Mouse (Mus musculus) midbrain, embryonic 11.5 days (tissue): Measurements from ENCODE around the gene Pgbd5. TPM values are rescaled to one million over a fixed set of nuclear protein-coding genes. Genes with fewer than 3 reads are reported as not detected.

Experiments used
- ATAC-seq: fragments of 200-750 bp; cut with Nextera tagmentation; 2 replicates; pipeline ENCODE4 v1.8.0; 2017; ENCODE audit warnings: moderate TSS enrichment, moderate library complexity; ENCODE audit not compliant: low FRiP score
- DNase-seq: peaks from one replicate; pipeline ENCODE4 v3.0.0; 2015; ENCODE audit warnings: low spot score; ENCODE audit errors: missing footprints
- H3K27ac ChIP-seq: fragments of 300-500 bp; sonication (generic); 2 replicates; pipeline ENCODE4 v1.5.1; 2014; ENCODE audit warnings: low read depth, low read length
- H3K27me3 ChIP-seq: fragments of 300-500 bp; sonication (generic); 2 replicates; pipeline ENCODE4 v1.6.1; 2014; ENCODE audit warnings: mild to moderate bottlenecking, low read length, moderate library complexity, mixed read lengths; ENCODE audit not compliant: control insufficient read depth, insufficient read depth
- H3K36me3 ChIP-seq: fragments of 300-500 bp; sonication (generic); 2 replicates; pipeline ENCODE4 v1.6.1; 2014; ENCODE audit warnings: mild to moderate bottlenecking, low read length, moderate library complexity, mixed read lengths; ENCODE audit not compliant: control insufficient read depth, insufficient read depth
- H3K4me1 ChIP-seq: fragments of 300-500 bp; sonication (generic); 2 replicates; pipeline ENCODE4 v1.6.1; 2014; ENCODE audit warnings: low read length; ENCODE audit not compliant: control insufficient read depth, insufficient read depth
- H3K4me2 ChIP-seq: fragments of 300-500 bp; sonication (generic); 2 replicates; pipeline ENCODE4 v1.6.1; 2014; ENCODE audit warnings: mild to moderate bottlenecking, moderate library complexity
- H3K4me3 ChIP-seq: fragments of 300-500 bp; sonication (generic); 2 replicates; pipeline ENCODE4 v1.5.1; 2014; ENCODE audit warnings: low read depth, low read length
- H3K9ac ChIP-seq: fragments of 300-500 bp; sonication (generic); 2 replicates; pipeline ENCODE4 v1.6.1; 2014; ENCODE audit warnings: low read length
- H3K9me3 ChIP-seq: fragments of 300-500 bp; sonication (generic); 2 replicates; pipeline ENCODE4 v1.6.1; 2016; ENCODE audit warnings: low read length; ENCODE audit not compliant: control insufficient read depth
- WGBS: fragments of 180-500 bp; shearing (Covaris S2); extraction: QIAGEN DNeasy Blood & Tissue Kit; methylation state at CpG from one replicate; pipeline ENCODE4 v1.1.7; 2014; 5-methylcytosine and 5-hydroxymethylcytosine counted together
- polyA plus RNA-seq: library from polyadenylated mRNA; unstranded; fragments of >200 nt; fragmentation: Nextera tagmentation; extraction: Ambion mirVana; gene quantifications from 2 replicates; pipeline ENCODE4 v1.2.1, GENCODE M21; 2014

Gene Pgbd5
- polyA plus RNA-seq, 1 experiment from 2014 or later = 4.5 TPM

DNA sequence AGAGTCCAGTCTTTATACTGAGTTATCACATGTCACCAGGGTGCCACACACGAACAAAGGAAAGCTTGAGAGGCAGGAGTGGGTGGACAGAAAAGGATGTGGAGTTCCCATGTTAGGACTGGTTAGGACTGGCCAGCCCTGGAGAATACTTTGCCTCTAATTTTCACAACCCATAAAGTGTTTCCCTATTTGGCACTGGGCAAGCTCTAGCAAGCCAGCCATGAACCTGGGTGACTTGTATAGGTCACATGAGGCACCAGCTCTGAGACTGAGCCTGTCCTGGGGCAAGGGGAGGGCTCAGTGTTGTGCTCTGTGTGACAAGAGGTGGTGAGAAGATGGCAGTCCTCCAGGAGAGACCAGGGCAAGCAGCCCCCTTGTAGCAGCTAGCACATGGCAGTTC lies 91.4 kb downstream of the Pgbd5 start:
- no peak overlapping the region for H3K4me3 ChIP-seq
- H3K4me2 ChIP-seq = no peak overlapping the region
- 67% methylated on average over 1 of the region's 1 CpGs for WGBS
- no peaks in the 10 kb centered on the region for H3K4me1 ChIP-seq
- ATAC-seq (no peak), DNase-seq (no peak)
- no peaks in the 10 kb centered on the region for H3K9me3 ChIP-seq
- H3K27me3 ChIP-seq = no peaks in the 10 kb centered on the region
- H3K9ac ChIP-seq = no peak overlapping the region
- H3K36me3 ChIP-seq = peaks cover 8% of the 10 kb centered on the region; the same call in 1 of the 2 replicates
- H3K27ac ChIP-seq = no peak overlapping the region

DNA sequence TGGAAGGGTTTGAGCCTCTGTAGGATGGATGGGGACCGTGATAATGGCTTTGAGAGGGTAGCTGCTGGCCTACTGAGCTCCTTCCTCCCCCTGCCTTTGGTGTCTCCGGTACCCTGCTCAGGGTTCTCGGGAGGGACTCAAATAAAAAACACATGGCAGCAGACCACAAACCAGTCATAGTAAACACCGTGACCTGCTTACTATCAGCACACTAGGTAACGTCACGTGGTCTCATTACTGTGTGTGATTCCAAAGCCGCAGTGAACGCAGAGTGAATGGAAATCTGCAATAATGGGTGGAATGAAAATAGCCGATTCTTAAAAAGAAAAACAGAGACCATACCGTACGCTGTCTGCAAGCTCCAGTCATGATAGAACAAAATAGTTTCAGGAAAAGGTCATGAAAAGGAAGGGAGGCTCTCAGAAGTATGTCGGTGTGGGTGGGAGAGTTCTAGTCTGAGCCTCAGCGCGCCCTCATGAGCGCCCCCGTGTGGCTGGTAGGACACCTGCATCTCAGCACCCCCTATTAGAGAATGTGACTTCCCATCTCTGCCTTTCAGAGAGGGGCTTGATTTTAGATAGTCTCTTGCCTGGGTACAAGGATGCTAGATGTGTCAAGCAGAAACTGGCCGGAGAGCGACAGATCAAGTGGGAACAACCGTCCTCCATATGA lies 92.5 kb downstream of the Pgbd5 start:
- Histone ChIP-seq H3K9me3 (no peaks in the 10 kb centered on the region), H3K27me3 (no peaks in the 10 kb centered on the region), H3K36me3 (peaks cover 9% of the 10 kb centered on the region; the same call in 1 of the 2 replicates), H3K9ac (no peak overlapping the region), H3K4me3 (no peak overlapping the region), H3K4me2 (no peak overlapping the region), H3K27ac (no peak overlapping the region), H3K4me1 (no peaks in the 10 kb centered on the region)
- ATAC-seq (peak; percentile 62), DNase-seq (peak; percentile 96)
- 49% methylated on average over 19 of the region's 19 CpGs for WGBS

DNA sequence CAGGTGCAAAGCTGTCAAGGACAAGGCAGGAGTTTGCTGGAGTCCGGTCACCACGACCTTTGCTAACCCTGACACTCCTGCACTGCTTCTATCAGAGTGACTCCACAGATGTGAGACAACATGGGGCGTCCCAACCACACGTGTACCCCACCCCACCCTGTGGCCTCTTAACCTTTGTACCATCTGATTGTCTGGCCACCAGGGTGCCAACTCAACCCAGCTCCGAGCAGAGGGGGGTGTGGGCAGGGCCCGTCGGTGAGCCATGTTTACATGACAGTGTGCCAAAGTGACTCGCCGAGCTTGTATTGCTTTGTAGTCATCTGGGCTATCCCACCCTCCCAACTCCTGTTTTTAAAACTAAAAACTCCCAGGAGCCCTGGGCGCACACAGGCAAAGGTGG lies 94.4 kb downstream of the Pgbd5 start:
- H3K9ac ChIP-seq = no peak overlapping the region
- no peaks in the 10 kb centered on the region; the same call in 1 of the 2 replicates for H3K4me1 ChIP-seq
- H3K36me3 ChIP-seq = peaks cover 9% of the 10 kb centered on the region; the same call in 1 of the 2 replicates
- 89% methylated on average over 10 of the region's 10 CpGs for WGBS
- H3K27me3 ChIP-seq = no peaks in the 10 kb centered on the region
- no peak overlapping the region for H3K4me2 ChIP-seq
- no peak overlapping the region for H3K27ac ChIP-seq
- H3K9me3 ChIP-seq = no peaks in the 10 kb centered on the region
- ATAC-seq (no peak), DNase-seq (peak; percentile 28)
- no peak overlapping the region for H3K4me3 ChIP-seq

DNA sequence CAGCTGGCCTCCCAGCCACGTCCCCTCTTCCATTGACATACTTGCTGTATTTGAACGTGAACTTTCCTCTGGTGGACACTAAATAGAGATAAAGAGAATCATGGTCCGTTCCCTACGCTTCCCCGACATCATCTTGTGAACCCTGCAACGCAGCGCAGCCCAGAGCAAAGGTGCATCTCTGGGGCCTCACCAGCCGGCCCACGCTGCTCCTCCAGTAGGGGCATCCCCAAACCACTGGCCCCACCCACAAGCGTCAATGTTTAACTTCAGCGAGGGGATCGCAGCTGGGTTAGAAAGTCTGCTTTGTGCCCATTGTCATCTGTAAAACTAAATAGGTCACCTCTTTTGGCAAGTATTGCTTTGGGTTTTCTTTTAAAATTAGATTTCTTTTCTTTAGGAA lies 95.5 kb downstream of the Pgbd5 start:
- no peak overlapping the region for H3K9ac ChIP-seq
- ATAC-seq (no peak), DNase-seq (no peak)
- 94% methylated on average over 12 of the region's 12 CpGs for WGBS
- peaks cover 9% of the 10 kb centered on the region; the same call in 1 of the 2 replicates for H3K36me3 ChIP-seq
- H3K27ac ChIP-seq = no peak overlapping the region
- H3K9me3 ChIP-seq = no peaks in the 10 kb centered on the region
- H3K27me3 ChIP-seq = no peaks in the 10 kb centered on the region
- H3K4me3 ChIP-seq = no peak overlapping the region
- H3K4me2 ChIP-seq = no peak overlapping the region
- no peaks in the 10 kb centered on the region; the same call in 1 of the 2 replicates for H3K4me1 ChIP-seq

GRCm38 (mm10) chr8:124343151-124343550 lies 96.3 kb downstream of the Pgbd5 start:
- no peaks in the 10 kb centered on the region for H3K9me3 ChIP-seq
- H3K9ac ChIP-seq = no peak overlapping the region
- 93% methylated on average over 15 of the region's 15 CpGs for WGBS
- DNase-seq (no peak), ATAC-seq (no peak)
- no peaks in the 10 kb centered on the region for H3K27me3 ChIP-seq
- H3K4me3 ChIP-seq = no peak overlapping the region
- no peak overlapping the region for H3K27ac ChIP-seq
- no peak overlapping the region for H3K4me2 ChIP-seq
- H3K4me1 ChIP-seq = no peaks in the 10 kb centered on the region; the same call in 1 of the 2 replicates
- peaks cover 12% of the 10 kb centered on the region for H3K36me3 ChIP-seq

DNA sequence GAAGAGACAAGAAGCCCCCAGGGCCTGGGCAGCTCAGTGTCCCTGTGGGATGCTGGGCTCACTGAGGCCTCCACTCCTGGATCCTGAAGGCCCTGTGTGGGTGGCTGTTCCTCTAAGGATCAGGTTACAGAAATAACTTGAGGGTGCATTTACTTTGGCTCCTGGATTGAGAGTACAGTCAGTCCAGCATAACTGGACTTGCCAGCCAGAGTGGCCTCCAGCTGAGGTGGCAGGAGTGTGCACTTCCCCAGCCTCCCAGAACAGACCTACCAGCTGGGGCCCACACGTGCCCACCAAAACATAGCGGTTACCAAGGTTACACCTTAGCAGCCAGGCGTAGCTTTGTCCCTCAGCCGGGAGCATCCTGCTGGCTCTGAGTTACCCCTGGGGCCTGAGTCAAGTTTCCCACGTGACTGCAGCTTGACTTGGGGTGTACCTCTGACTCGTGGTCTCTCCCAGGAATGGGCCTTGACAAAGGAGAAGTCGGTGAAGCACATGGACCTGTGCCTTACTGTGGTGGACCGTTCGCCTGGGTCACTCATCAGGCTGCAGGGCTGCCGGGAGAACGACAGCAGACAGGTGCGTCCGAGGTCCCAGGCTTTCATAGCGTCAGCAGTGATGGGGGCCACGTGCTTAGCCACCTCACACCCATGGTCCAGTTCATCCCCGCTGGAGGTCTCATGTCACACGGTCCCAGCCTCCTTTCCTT lies 98.9 kb downstream of the Pgbd5 start:
- ATAC-seq = no peak
- DNase-seq = peak; percentile 83
- Histone ChIP-seq H3K9ac (no peak overlapping the region), H3K9me3 (no peaks in the 10 kb centered on the region), H3K27me3 (no peaks in the 10 kb centered on the region), H3K36me3 (peaks cover 13% of the 10 kb centered on the region), H3K4me3 (no peak overlapping the region), H3K4me1 (no peaks in the 10 kb centered on the region; the same call in 1 of the 2 replicates), H3K4me2 (no peak overlapping the region), H3K27ac (no peak overlapping the region)
- WGBS = 68% methylated on average over 17 of the region's 17 CpGs

- Histone ChIP-seq H3K4me2 (no peak overlapping the region), H3K9ac (no peak overlapping the region), H3K27ac (no peak overlapping the region), H3K27me3 (no peaks in the 10 kb centered on the region), H3K4me1 (no peaks in the 10 kb centered on the region; the same call in 1 of the 2 replicates), H3K36me3 (peaks cover 13% of the 10 kb centered on the region), H3K9me3 (no peaks in the 10 kb centered on the region), H3K4me3 (no peak overlapping the region)
- ATAC-seq (no peak), DNase-seq (peak; percentile 56)
- WGBS = 84% methylated on average over 3 of the region's 3 CpGs
Observed at GRCm38 (mm10) chr8:124339742-124340141, 99.7 kb downstream of the Pgbd5 start.

- ATAC-seq (no peak), DNase-seq (no peak)
- Histone ChIP-seq H3K4me2 (no peak overlapping the region), H3K9me3 (no peaks in the 10 kb centered on the region), H3K27ac (no peak overlapping the region), H3K9ac (no peak overlapping the region), H3K4me1 (no peaks in the 10 kb centered on the region; the same call in 1 of the 2 replicates), H3K27me3 (no peaks in the 10 kb centered on the region), H3K36me3 (peaks cover 16% of the 10 kb centered on the region; the same call in 1 of the 2 replicates), H3K4me3 (no peak overlapping the region)
- WGBS = 95% methylated on average over 13 of the region's 13 CpGs
Observed at GRCm38 (mm10) chr8:124336302-124336701, 103.2 kb downstream of the Pgbd5 start.

GRCm38 (mm10) chr8:124331706-124332105 lies 107.8 kb downstream of the Pgbd5 start:
- Histone ChIP-seq H3K4me2 (no peak overlapping the region), H3K27ac (no peak overlapping the region), H3K9ac (no peak overlapping the region), H3K4me3 (no peak overlapping the region), H3K4me1 (peaks cover 7% of the 10 kb centered on the region; the same call in 1 of the 2 replicates), H3K9me3 (no peaks in the 10 kb centered on the region), H3K36me3 (peaks cover 14% of the 10 kb centered on the region; the same call in 1 of the 2 replicates), H3K27me3 (no peaks in the 10 kb centered on the region)
- 65% methylated on average over 11 of the region's 11 CpGs for WGBS
- no peak for ATAC-seq
- no peak for DNase-seq
